Mouse (Mus musculus): Measurements from ENCODE around the gene Pde3a.

DNA sequence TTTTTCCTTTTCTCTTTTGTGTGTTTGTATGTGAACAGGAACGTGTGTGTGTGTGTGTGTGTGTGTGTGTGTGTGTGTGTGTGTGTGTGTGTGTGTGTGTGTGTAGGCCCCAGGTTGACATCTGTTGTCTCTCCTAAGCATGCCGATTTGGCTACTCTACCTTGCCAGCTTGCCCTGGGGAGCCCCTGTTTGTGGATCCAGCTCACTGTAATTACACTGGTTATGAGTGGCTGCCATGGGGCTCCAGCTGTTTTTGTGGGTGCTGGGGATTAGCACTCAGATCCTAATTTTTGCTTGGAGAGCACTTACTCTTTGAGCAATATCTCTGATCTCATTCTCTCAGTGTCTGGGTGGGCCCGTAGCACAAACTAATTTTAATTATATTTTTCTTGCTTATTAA is 32.6 kb downstream of the Pde3a start:
- TF ChIP-seq CTCF (IDR thresholded peaks at IDR 0.05; ENCODE audit: low read depth) (no peak), EP300 (IDR thresholded peaks at IDR 0.05; ENCODE audit: low read depth) (no peak)

Measured in liver, embryonic 14.5 days (tissue).